Mouse (Mus musculus) forebrain, embryonic 10.5 days (tissue): ENCODE results near the gene Tnrc6a. TPM values are rescaled to one million over a fixed set of nuclear protein-coding genes. Genes with fewer than 3 reads are reported as not detected.
A peak's percentile ranks its signal among the peaks of the same experiment; 100 is the strongest.

Experiments
- DNase-seq: peaks from one replicate; pipeline ENCODE4 v3.0.0-alpha.2; 2017; ENCODE audit warnings: low spot score; ENCODE audit errors: extremely low spot score
- H3K27ac ChIP-seq: fragments of 300-500 bp; sonication (generic); 2 replicates; pipeline ENCODE4 v1.5.1; 2016; ENCODE audit warnings: mild to moderate bottlenecking
- H3K27me3 ChIP-seq: fragments of 300-500 bp; sonication (generic); 2 replicates; pipeline ENCODE4 v1.6.1; 2016; ENCODE audit warnings: mild to moderate bottlenecking; ENCODE audit not compliant: poor library complexity, severe bottlenecking
- H3K36me3 ChIP-seq: fragments of 300-500 bp; sonication (generic); replicated peaks from 2 replicates; pipeline ENCODE4 v1.6.1; 2016; ENCODE audit warnings: mild to moderate bottlenecking, moderate library complexity
- H3K4me1 ChIP-seq: fragments of 300-500 bp; sonication (generic); 2 replicates; pipeline ENCODE4 v1.6.1; 2016
- H3K4me3 ChIP-seq: fragments of 300-500 bp; sonication (generic); 2 replicates; pipeline ENCODE4 v1.5.1; 2016; ENCODE audit warnings: mild to moderate bottlenecking, moderate library complexity
- H3K9me3 ChIP-seq: fragments of 300-500 bp; sonication (generic); 2 replicates; pipeline ENCODE4 v1.6.1; 2016; ENCODE audit warnings: mild to moderate bottlenecking, moderate library complexity
- WGBS: fragments of 180-500 bp; shearing (Covaris S2); methylation state at CpG from one replicate; pipeline ENCODE4 v1.1.7; 2016; 5-methylcytosine and 5-hydroxymethylcytosine counted together
- polyA plus RNA-seq: library from polyadenylated mRNA; unstranded; fragments of >200 nt; fragmentation: Nextera tagmentation; extraction: Ambion mirVana; gene quantifications from 2 replicates; pipeline ENCODE4 v1.2.1, GENCODE M21; 2016

Tnrc6a gene
- polyA plus RNA-seq, 1 experiment from 2014 or later = 52.8 TPM

- no peaks in the 10 kb centered on the region for H3K9me3 ChIP-seq
- H3K27me3 ChIP-seq = no peaks in the 10 kb centered on the region
- H3K27ac ChIP-seq = no peak overlapping the region
- peaks cover 4% of the 10 kb centered on the region for H3K36me3 ChIP-seq
- no peak for DNase-seq
- H3K4me1 ChIP-seq = no peaks in the 10 kb centered on the region
- no peak overlapping the region for H3K4me3 ChIP-seq
- WGBS = 87% methylated on average over 9 of the region's 9 CpGs
These were observed 77.0 kb downstream of the Tnrc6a start for GRCm38 (mm10) chr7:123200722-123201121.

- no peaks in the 10 kb centered on the region for H3K36me3 ChIP-seq
- no peaks in the 10 kb centered on the region for H3K9me3 ChIP-seq
- H3K27me3 ChIP-seq = no peaks in the 10 kb centered on the region
- WGBS = 39% methylated on average over 14 of the region's 14 CpGs
- H3K4me3 ChIP-seq = no peak overlapping the region
- peak; percentile 53 for DNase-seq
- H3K4me1 ChIP-seq = no peaks in the 10 kb centered on the region; the same call in 1 of the 2 replicates
- no peak overlapping the region for H3K27ac ChIP-seq
These were observed 81.6 kb downstream of the Tnrc6a start for GRCm38 (mm10) chr7:123205261-123205660.

GRCm38 (mm10) chr7:123207561-123207960, 83.9 kb downstream of the Tnrc6a start:
- whole genome bisulfite sequencing = 85% methylated on average over 6 of the region's 6 CpGs
- Histone ChIP-seq H3K9me3 (no peaks in the 10 kb centered on the region), H3K4me3 (no peak overlapping the region), H3K27ac (no peak overlapping the region), H3K4me1 (no peaks in the 10 kb centered on the region; the same call in 1 of the 2 replicates), H3K36me3 (no peaks in the 10 kb centered on the region), H3K27me3 (no peaks in the 10 kb centered on the region)
- no peak for DNase-seq

DNA sequence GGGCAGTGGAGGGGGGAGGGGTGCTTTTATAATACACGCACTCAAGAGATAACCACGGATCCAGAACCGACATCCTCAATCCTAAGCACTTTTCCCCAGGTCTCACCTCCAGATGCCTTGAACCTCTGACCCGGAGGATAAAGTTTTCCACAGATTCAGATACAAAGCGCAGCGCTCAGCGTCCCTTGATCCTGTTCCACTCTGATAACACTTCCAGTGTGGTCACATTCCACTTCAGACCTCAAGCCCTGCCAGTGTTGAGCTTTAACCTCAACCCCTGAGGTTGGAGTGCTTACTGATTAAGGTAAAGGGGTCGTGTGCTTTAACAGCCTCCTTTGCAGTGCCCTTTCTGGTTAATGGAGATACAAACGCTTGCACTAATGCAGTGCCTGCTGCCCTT, 86.2 kb downstream of the Tnrc6a start:
- H3K36me3 ChIP-seq = no peaks in the 10 kb centered on the region
- H3K27me3 ChIP-seq = no peaks in the 10 kb centered on the region
- 76% methylated on average over 9 of the region's 9 CpGs for WGBS
- peaks cover 11% of the 10 kb centered on the region for H3K4me1 ChIP-seq
- no peak overlapping the region for H3K27ac ChIP-seq
- no peak for DNase-seq
- no peaks in the 10 kb centered on the region for H3K9me3 ChIP-seq
- H3K4me3 ChIP-seq = no peak overlapping the region

GRCm38 (mm10) chr7:123211461-123211860, 87.8 kb downstream of the Tnrc6a start:
- Histone ChIP-seq H3K27me3 (no peaks in the 10 kb centered on the region), H3K27ac (no peak overlapping the region), H3K36me3 (no peaks in the 10 kb centered on the region), H3K4me1 (peaks cover 14% of the 10 kb centered on the region), H3K4me3 (no peak overlapping the region), H3K9me3 (no peaks in the 10 kb centered on the region)
- DNase-seq = no peak
- 50% methylated on average over 5 of the region's 5 CpGs for WGBS

GRCm38 (mm10) chr7:123212316-123212715, 88.6 kb downstream of the Tnrc6a start:
- H3K9me3 ChIP-seq = no peaks in the 10 kb centered on the region
- no peak for DNase-seq

DNA sequence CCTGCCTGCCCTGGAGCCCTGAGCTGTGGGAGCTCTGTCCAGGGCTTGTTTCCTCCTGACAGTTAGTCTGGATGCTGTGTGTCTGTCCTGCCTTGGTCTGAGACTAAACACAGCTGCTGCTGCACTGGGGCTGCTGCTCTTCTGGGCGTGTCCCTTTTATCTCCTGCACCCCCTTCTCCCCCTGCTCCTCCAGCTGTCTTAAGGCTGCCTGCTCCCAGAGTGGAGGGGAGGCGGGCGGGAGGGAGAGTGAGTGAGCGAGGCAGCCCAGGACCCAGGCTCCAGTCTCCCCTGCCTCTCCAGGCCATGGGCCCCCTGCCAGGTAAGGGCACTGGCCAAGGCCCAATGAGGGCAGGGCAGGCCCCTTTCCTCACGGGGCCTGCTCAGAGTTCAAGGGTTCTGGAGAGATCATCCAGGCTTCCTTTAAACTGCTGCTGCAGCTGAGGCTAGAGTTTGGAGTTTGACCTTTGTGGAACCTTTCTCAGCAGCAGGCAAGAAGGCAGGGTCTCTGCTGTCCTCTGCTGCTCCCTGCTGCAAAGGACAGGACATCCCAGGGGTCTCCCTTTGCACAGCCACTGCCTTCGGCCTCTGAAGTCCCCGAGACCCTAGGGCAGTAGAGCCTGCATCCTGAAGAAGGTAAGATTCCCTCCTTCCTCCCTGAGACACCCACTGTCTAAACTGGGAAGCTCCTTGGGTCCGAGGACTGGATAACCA, 90.8 kb downstream of the Tnrc6a start, which contains the start of gene Slc5a11:
Slc5a11 (plus strand) TSS at position 416 of the 711 bp plus-strand sequence.
- DNase-seq = no peak
- Histone ChIP-seq H3K4me3 (no peak within 1 kb of the TSS), H3K27ac (peak within 1 kb of the TSS; percentile 27; the same call in 1 of the 2 replicates), H3K27me3 (no peaks in the 10 kb centered on the region), H3K4me1 (peaks cover 24% of the 10 kb centered on the region), H3K36me3 (no peaks in the 10 kb centered on the region), H3K9me3 (no peaks in the 10 kb centered on the region)
- WGBS = 34% methylated on average over 8 of the region's 8 CpGs

More at GRCm38 (mm10) chr7:123212316-123212715, 88.6 kb downstream of the Tnrc6a start:
- Histone ChIP-seq H3K4me1 (peaks cover 14% of the 10 kb centered on the region), H3K27ac (no peak overlapping the region), H3K27me3 (no peaks in the 10 kb centered on the region), H3K36me3 (no peaks in the 10 kb centered on the region), H3K4me3 (no peak overlapping the region)
- 88% methylated on average over 5 of the region's 5 CpGs for WGBS

GRCm38 (mm10) chr7:123215138-123215537, 91.5 kb downstream of the Tnrc6a start:
- H3K27me3 ChIP-seq = no peaks in the 10 kb centered on the region

GRCm38 (mm10) chr7:123217448-123218354, 94.0 kb downstream of the Tnrc6a start:
- H3K27ac ChIP-seq = no peak overlapping the region
- H3K36me3 ChIP-seq = no peaks in the 10 kb centered on the region
- 81% methylated on average over 7 of the region's 7 CpGs for WGBS
- DNase-seq = no peak
- H3K27me3 ChIP-seq = no peaks in the 10 kb centered on the region
- no peaks in the 10 kb centered on the region for H3K9me3 ChIP-seq
- peaks cover 35% of the 10 kb centered on the region for H3K4me1 ChIP-seq
- H3K4me3 ChIP-seq = no peak overlapping the region

More at GRCm38 (mm10) chr7:123215138-123215537, 91.5 kb downstream of the Tnrc6a start:
- Histone ChIP-seq H3K4me3 (no peak overlapping the region), H3K9me3 (no peaks in the 10 kb centered on the region), H3K4me1 (peaks cover 30% of the 10 kb centered on the region), H3K27ac (no peak overlapping the region), H3K36me3 (no peaks in the 10 kb centered on the region)
- DNase-seq = no peak
- WGBS = 83% methylated on average over 2 of the region's 2 CpGs

- Histone ChIP-seq H3K9me3 (no peaks in the 10 kb centered on the region), H3K4me1 (peaks cover 35% of the 10 kb centered on the region), H3K4me3 (no peak overlapping the region), H3K36me3 (no peaks in the 10 kb centered on the region), H3K27ac (peak overlapping the region; percentile 66), H3K27me3 (no peaks in the 10 kb centered on the region)
- DNase-seq = no peak
- WGBS = 36% methylated on average over 6 of the region's 6 CpGs
These were observed 94.9 kb downstream of the Tnrc6a start for GRCm38 (mm10) chr7:123218620-123219019.

DNA sequence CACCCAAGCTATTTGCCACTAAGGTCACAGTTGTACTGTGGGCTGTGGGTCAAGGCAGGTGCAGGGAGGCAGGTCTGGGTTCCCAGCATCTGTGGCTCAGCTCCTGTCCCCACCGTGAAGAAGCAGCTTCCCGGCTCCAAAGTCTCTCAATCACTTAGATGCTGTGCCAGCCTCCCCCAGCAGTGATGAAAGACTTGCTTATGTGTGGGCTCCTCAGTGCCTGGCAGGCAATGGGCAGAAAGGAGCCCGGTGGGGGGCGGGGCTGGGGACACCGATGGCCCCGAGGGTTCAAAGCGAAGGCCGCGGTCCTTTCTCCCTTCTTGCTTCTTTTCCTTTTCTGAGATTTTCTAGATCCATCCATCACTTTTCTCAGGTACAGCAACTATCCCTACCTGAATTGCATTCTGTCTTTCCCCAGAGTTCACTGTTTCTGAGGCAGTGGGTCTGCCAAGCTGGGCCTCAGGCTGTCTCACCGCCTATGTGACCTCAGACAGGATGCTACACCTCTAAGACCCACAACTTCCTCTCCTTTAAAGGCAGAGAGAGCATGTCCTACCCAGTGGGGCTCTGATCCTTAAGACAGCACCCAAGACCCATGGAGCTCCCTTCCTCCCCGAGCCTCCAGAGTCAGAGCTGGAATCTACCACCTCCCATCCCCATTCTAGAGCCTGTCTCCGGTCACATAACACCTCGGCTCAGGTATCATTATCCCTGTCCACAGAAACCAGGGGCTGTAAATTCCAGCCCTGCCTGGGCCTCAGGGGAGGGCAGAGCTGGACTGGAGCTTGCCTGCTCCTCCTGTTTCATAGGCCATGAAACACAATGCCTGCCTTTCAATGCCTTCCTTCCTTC, 96.3 kb downstream of the Tnrc6a start:
- peaks cover 22% of the 10 kb centered on the region for H3K4me1 ChIP-seq
- no peaks in the 10 kb centered on the region for H3K27me3 ChIP-seq
- H3K36me3 ChIP-seq = no peaks in the 10 kb centered on the region
- DNase-seq = no peak
- no peaks in the 10 kb centered on the region for H3K9me3 ChIP-seq
- H3K27ac ChIP-seq = no peak overlapping the region
- 78% methylated on average over 13 of the region's 13 CpGs for WGBS
- no peak overlapping the region for H3K4me3 ChIP-seq

DNA sequence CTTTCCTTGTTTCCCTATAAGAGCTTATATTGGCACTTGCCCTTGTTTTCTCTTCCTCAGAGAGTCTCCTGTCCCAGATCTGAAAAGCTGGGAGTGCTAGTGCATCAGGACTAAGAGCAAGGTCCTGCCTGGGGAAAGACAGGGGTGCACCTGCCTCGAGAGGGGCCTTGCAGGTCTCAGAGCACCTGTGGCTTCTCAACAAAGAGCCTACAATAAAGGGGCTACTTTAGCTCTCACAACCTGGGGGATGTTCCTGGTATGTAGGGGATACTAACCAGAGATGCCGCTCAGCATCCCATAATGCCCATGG, 96.9 kb downstream of the Tnrc6a start:
- no peak overlapping the region for H3K4me3 ChIP-seq
- DNase-seq = no peak
- no peaks in the 10 kb centered on the region for H3K27me3 ChIP-seq
- H3K4me1 ChIP-seq = peaks cover 21% of the 10 kb centered on the region
- 72% methylated on average over 2 of the region's 2 CpGs for WGBS
- no peaks in the 10 kb centered on the region for H3K36me3 ChIP-seq
- no peak overlapping the region for H3K27ac ChIP-seq
- no peaks in the 10 kb centered on the region for H3K9me3 ChIP-seq
